Mouse (Mus musculus): ENCODE data around the gene Colgalt2. TPM values are rescaled to one million over a fixed set of nuclear protein-coding genes. Genes with fewer than 3 reads are reported as not detected.

Gene Colgalt2
- polyA plus RNA-seq, 1 experiment from 2014 or later = 3.2 TPM

- ATAC-seq (ENCODE audit: extremely low read depth, insufficient number of reproducible peaks, low FRiP score, low TSS enrichment) = peak; percentile 34; the same call in 1 of the 2 replicates
- peak overlapping the region; percentile 53 for H3K9ac ChIP-seq
Observed at GRCm38 (mm10) chr1:152556576-152557281, 157.1 kb downstream of the Colgalt2 start.

More at GRCm38 (mm10) chr1:152556576-152557281, 157.1 kb downstream of the Colgalt2 start:
- H3K9me3 ChIP-seq = no peaks in the 10 kb centered on the region
- 0 out of 2 replicates have a peak overlapping the region, but pooled peaks have one; percentile 3 for H3K4me3 ChIP-seq
- peaks cover 45% of the 10 kb centered on the region for H3K36me3 ChIP-seq
- peak overlapping the region; percentile 98 for H3K27ac ChIP-seq (replicated peaks)
- H3K4me2 ChIP-seq = peak overlapping the region; percentile 50
- WGBS = 24% methylated on average over 14 of the region's 14 CpGs
- H3K4me1 ChIP-seq = peaks cover 73% of the 10 kb centered on the region
- H3K27me3 ChIP-seq (replicated peaks) = no peaks in the 10 kb centered on the region

Other genes with a start within 250 kb of the Colgalt2 start
- 59.0 and 66.5 TPM in 2 replicates for gene Tsen15, start 13.1 kb upstream of the Colgalt2 start, polyA plus RNA-seq (2015; fragmentation: Nextera tagmentation; extraction: Ambion mirVana)